ENCODE assay signal across 9 mouse cellular contexts in genomic region chr11:118438665-118439414, GRCm38 (mm10). TPM values are rescaled to one million over a fixed set of nuclear protein-coding genes. Genes with fewer than 3 reads are reported as not detected.
DNase-seq lines count a peak whose midpoint lies in the region; ATAC-seq lines count a peak whose summit lies in the region.
"Had no signal": no experiment of that assay in that cellular context is flagged by ENCODE, and none has a peak within 500 bp of the region (broad histone marks: within the 10 kb centered on the region; RNA-seq: fewer than 3 reads in every experiment).

No protein-coding gene starts in this region.

- H3K9me3 ChIP-seq in kidney, embryonic 16.5 days (ENCODE audit: low read length), result no peaks in the 10 kb centered on the region
- H3K9me3 ChIP-seq in embryonic facial prominence, embryonic 11.5 days (replicated peaks; ENCODE audit: control insufficient read depth, low read length), result no peaks in the 10 kb centered on the region
- no peaks in the 10 kb centered on the region for H3K9me3 ChIP-seq in hindbrain, embryonic 14.5 days (ENCODE audit: control insufficient read depth, low read length)
- H3K9me3 ChIP-seq in midbrain, embryonic 15.5 days, result no peaks in the 10 kb centered on the region
- H3K9me3 ChIP-seq: liver, embryonic 15.5 days had no signal

- WGBS in kidney, embryonic 16.5 days, result 30% methylated on average over 11 of the region's 11 CpGs
- 35% methylated on average over 11 of the region's 11 CpGs for WGBS in embryonic facial prominence, embryonic 11.5 days
- WGBS in hindbrain, embryonic 14.5 days, result 18% methylated on average over 11 of the region's 11 CpGs
- WGBS in midbrain, embryonic 15.5 days, result 11% methylated on average over 11 of the region's 11 CpGs

- no peaks in the 10 kb centered on the region for H3K36me3 ChIP-seq in kidney, embryonic 16.5 days (ENCODE audit: insufficient read depth, low read length)
- no peaks in the 10 kb centered on the region for H3K36me3 ChIP-seq in embryonic facial prominence, embryonic 11.5 days (replicated peaks; ENCODE audit: control insufficient read depth, insufficient read depth, low read depth, low read length)
- H3K36me3 ChIP-seq in hindbrain, embryonic 14.5 days (replicated peaks; ENCODE audit: control insufficient read depth, insufficient read depth), result no peaks in the 10 kb centered on the region
- H3K36me3 ChIP-seq in midbrain, embryonic 15.5 days (replicated peaks), result no peaks in the 10 kb centered on the region
- H3K36me3 ChIP-seq: liver, embryonic 15.5 days had no signal

- H3K4me1 ChIP-seq in kidney, embryonic 16.5 days (ENCODE audit: insufficient read depth, low read length), result peaks cover 19% of the 10 kb centered on the region; the same call in 1 of the 2 replicates
- H3K4me1 ChIP-seq in embryonic facial prominence, embryonic 11.5 days (ENCODE audit: control insufficient read depth, insufficient read depth, low read length), result peaks cover 7% of the 10 kb centered on the region
- H3K4me1 ChIP-seq in hindbrain, embryonic 14.5 days (replicated peaks; ENCODE audit: control insufficient read depth, insufficient read depth, low read length), result peaks cover 30% of the 10 kb centered on the region
- peaks cover 37% of the 10 kb centered on the region for H3K4me1 ChIP-seq in midbrain, embryonic 15.5 days
- H3K4me1 ChIP-seq: liver, embryonic 15.5 days had no signal

- H3K9ac ChIP-seq in kidney, embryonic 16.5 days (replicated peaks; ENCODE audit: low read length), result 0 out of 2 replicates have a peak overlapping the region, but pooled peaks have one; percentile 39
- no peak overlapping the region for H3K9ac ChIP-seq in embryonic facial prominence, embryonic 11.5 days (replicated peaks; ENCODE audit: low read length)
- no peak overlapping the region for H3K9ac ChIP-seq in hindbrain, embryonic 14.5 days
- no peak overlapping the region for H3K9ac ChIP-seq in midbrain, embryonic 15.5 days
- H3K9ac ChIP-seq: liver, embryonic 15.5 days had no signal

- H3K27me3 ChIP-seq in kidney, embryonic 16.5 days (ENCODE audit: insufficient read depth, low read length), result no peaks in the 10 kb centered on the region
- H3K27me3 ChIP-seq in embryonic facial prominence, embryonic 11.5 days (ENCODE audit: control insufficient read depth, insufficient read depth, low read length), result no peaks in the 10 kb centered on the region
- H3K27me3 ChIP-seq in hindbrain, embryonic 14.5 days (ENCODE audit: control insufficient read depth, insufficient read depth, low read length), result no peaks in the 10 kb centered on the region
- H3K27me3 ChIP-seq in midbrain, embryonic 15.5 days (replicated peaks), result peaks cover 4% of the 10 kb centered on the region; the same call in 1 of the 2 replicates
- H3K27me3 ChIP-seq: liver, embryonic 15.5 days had no signal

- H3K27ac ChIP-seq in kidney, embryonic 16.5 days (ENCODE audit: low read length), result peak overlapping the region; percentile 26; the same call in 1 of the 2 replicates
- H3K27ac ChIP-seq in embryonic facial prominence, embryonic 11.5 days (replicated peaks; ENCODE audit: low read depth, low read length), result no peak overlapping the region
- peak overlapping the region; percentile 58 for H3K27ac ChIP-seq in hindbrain, embryonic 14.5 days
- H3K27ac ChIP-seq in midbrain, embryonic 15.5 days, result peak overlapping the region; percentile 60
- H3K27ac ChIP-seq: liver, embryonic 15.5 days had no signal

- no peak for ATAC-seq in kidney, embryonic 16.5 days (ENCODE audit: low FRiP score, low TSS enrichment)
- no peak for ATAC-seq in embryonic facial prominence, embryonic 11.5 days (replicated peaks; ENCODE audit: insufficient number of reproducible peaks, low FRiP score, low TSS enrichment, low read depth)
- peak; percentile 61; the same call in 1 of the 2 replicates for ATAC-seq in hindbrain, embryonic 14.5 days (ENCODE audit: low FRiP score)
- peak; percentile 72 for ATAC-seq in midbrain, embryonic 15.5 days (replicated peaks)

- no peak overlapping the region for H3K4me2 ChIP-seq in kidney, embryonic 16.5 days (replicated peaks; ENCODE audit: low read depth, low read length)
- no peak overlapping the region for H3K4me2 ChIP-seq in embryonic facial prominence, embryonic 11.5 days (ENCODE audit: low read depth, low read length)
- no peak overlapping the region for H3K4me2 ChIP-seq in hindbrain, embryonic 14.5 days (replicated peaks)
- no peak overlapping the region for H3K4me2 ChIP-seq in midbrain, embryonic 15.5 days
- H3K4me2 ChIP-seq: liver, embryonic 15.5 days had no signal

- H3K4me3 ChIP-seq in kidney, embryonic 16.5 days (ENCODE audit: low read length), result no peak overlapping the region
- no peak overlapping the region for H3K4me3 ChIP-seq in embryonic facial prominence, embryonic 11.5 days (ENCODE audit: low read depth, low read length)
- H3K4me3 ChIP-seq in hindbrain, embryonic 14.5 days (replicated peaks; ENCODE audit: low read length), result no peak overlapping the region
- H3K4me3 ChIP-seq in midbrain, embryonic 15.5 days, result no peak overlapping the region
- H3K4me3 ChIP-seq: liver, embryonic 15.5 days had no signal

- DNase-seq in kidney, adult 11 months, result no peak
- peak; percentile 42 for DNase-seq in embryonic facial prominence, embryonic 11.5 days (ENCODE audit: low spot score)
- no peak for DNase-seq in hindbrain, embryonic 14.5 days (ENCODE audit: low spot score)
- no peak for DNase-seq in layer of hippocampus, adult 9-10 months (ENCODE audit: low spot score)
- DNase-seq in thymus, postnatal 4 days, result no peak
- DNase-seq in kidney, postnatal 36 days, result no peak

RNA-seq across cellular contexts. Expression of gene C1qtnf1, which starts 10.8 kb away (rescaled TPM):
- polyA plus RNA-seq in kidney, embryonic 16.5 days (2015; fragmentation: Nextera tagmentation; extraction: Ambion mirVana), result 8.2 and 8.3 TPM in 2 replicates
- 5.0 and 5.2 TPM in 2 replicates for polyA plus RNA-seq in embryonic facial prominence, embryonic 11.5 days (2014; fragmentation: Nextera tagmentation; extraction: Ambion mirVana)
- polyA plus RNA-seq in hindbrain, embryonic 14.5 days (2014; fragmentation: Nextera tagmentation; extraction: Ambion mirVana), result 5.0 and 5.2 TPM in 2 replicates
- polyA plus RNA-seq in midbrain, embryonic 15.5 days (2015; fragmentation: Nextera tagmentation; extraction: Ambion mirVana), result 4.2 and 4.3 TPM in 2 replicates

RNA-seq across cellular contexts. Expression of gene Cant1, which starts 20.0 kb away (rescaled TPM):
- 30.6 and 30.9 TPM in 2 replicates for polyA plus RNA-seq in kidney, embryonic 16.5 days (2015; fragmentation: Nextera tagmentation; extraction: Ambion mirVana)
- 19.5 and 23.2 TPM in 2 replicates for polyA plus RNA-seq in embryonic facial prominence, embryonic 11.5 days (2014; fragmentation: Nextera tagmentation; extraction: Ambion mirVana)
- polyA plus RNA-seq in hindbrain, embryonic 14.5 days (2014; fragmentation: Nextera tagmentation; extraction: Ambion mirVana), result 25.4 and 26.9 TPM in 2 replicates
- 30.6 and 35.1 TPM in 2 replicates for polyA plus RNA-seq in midbrain, embryonic 15.5 days (2015; fragmentation: Nextera tagmentation; extraction: Ambion mirVana)

RNA-seq across cellular contexts. Expression of gene Lgals3bp, which starts 36.9 kb away (rescaled TPM):
- 14.9 and 18.1 TPM in 2 replicates for polyA plus RNA-seq in kidney, embryonic 16.5 days (2015; fragmentation: Nextera tagmentation; extraction: Ambion mirVana)
- polyA plus RNA-seq in embryonic facial prominence, embryonic 11.5 days (2014; fragmentation: Nextera tagmentation; extraction: Ambion mirVana), result 1.0 and 1.7 TPM in 2 replicates
- polyA plus RNA-seq in hindbrain, embryonic 14.5 days (2014; fragmentation: Nextera tagmentation; extraction: Ambion mirVana), result 4.0 and 4.7 TPM in 2 replicates
- polyA plus RNA-seq in midbrain, embryonic 15.5 days (2015; fragmentation: Nextera tagmentation; extraction: Ambion mirVana), result 5.1 and 6.7 TPM in 2 replicates

RNA-seq across cellular contexts. Expression of gene Engase, which starts 37.8 kb away (rescaled TPM):
- polyA plus RNA-seq in kidney, embryonic 16.5 days (2015; fragmentation: Nextera tagmentation; extraction: Ambion mirVana), result 6.1 and 7.5 TPM in 2 replicates
- 5.0 and 5.9 TPM in 2 replicates for polyA plus RNA-seq in embryonic facial prominence, embryonic 11.5 days (2014; fragmentation: Nextera tagmentation; extraction: Ambion mirVana)
- polyA plus RNA-seq in hindbrain, embryonic 14.5 days (2014; fragmentation: Nextera tagmentation; extraction: Ambion mirVana), result 5.0 and 7.4 TPM in 2 replicates
- 6.6 and 8.2 TPM in 2 replicates for polyA plus RNA-seq in midbrain, embryonic 15.5 days (2015; fragmentation: Nextera tagmentation; extraction: Ambion mirVana)

Comparison
In these comparisons a context has a peak if more than half of its experiments do, and no peak if none do; other contexts are left out.
1. ATAC-seq: peak in hindbrain, embryonic 14.5 days (single experiment) and midbrain, embryonic 15.5 days (single experiment); none in kidney, embryonic 16.5 days (single experiment) and embryonic facial prominence, embryonic 11.5 days (single experiment).